Mouse (Mus musculus) CH12.LX (cell line): ENCODE data around the gene Mcrs1. TPM values are rescaled to one million over a fixed set of nuclear protein-coding genes. Genes with fewer than 3 reads are reported as not detected.

ENCODE experiments used
- DNase-seq: peaks from one replicate; pipeline ENCODE4 v3.0.0-alpha.2; 2013; ENCODE audit errors: extremely low read depth
- H3K27ac ChIP-seq: 2 replicates; pipeline ENCODE4 v1.5.1; 2012; ENCODE audit warnings: low read depth, mild to moderate bottlenecking, control low read depth, moderate library complexity; ENCODE audit not compliant: insufficient read depth
- H3K27me3 ChIP-seq: replicated peaks from 2 replicates; pipeline ENCODE3; 2012; ENCODE audit warnings: inconsistent platforms
- H3K36me3 ChIP-seq, 2 experiments: replicated peaks in 1 of 2; 2 replicates each; pipeline versions ENCODE3 to v1.6.1; 2012; ENCODE audit warnings: inconsistent platforms in 1 of 2, low read length in 1 of 2, mild to moderate bottlenecking in 1 of 2, mixed read lengths in 1 of 2, moderate library complexity in 1 of 2; ENCODE audit not compliant: control insufficient read depth in 1 of 2, insufficient read depth in 1 of 2
- H3K4me1 ChIP-seq, 2 experiments: 2 replicates each; pipeline ENCODE4 v1.6.1; 2012; ENCODE audit warnings: inconsistent platforms in 1 of 2, moderate library complexity in 1 of 2; ENCODE audit not compliant: insufficient read depth in 2 of 2, control insufficient read depth in 1 of 2
- H3K4me2 ChIP-seq: 2 replicates; pipeline ENCODE4 v1.6.1; 2012; ENCODE audit warnings: low read depth, mild to moderate bottlenecking, control low read depth; ENCODE audit not compliant: poor library complexity, insufficient read depth, severe bottlenecking
- H3K4me3 ChIP-seq, 3 experiments: fragments of 150-350 bp in 1 of 3; sonication (generic) in 1 of 3; replicated peaks in 1 of 3; 2 replicates each; pipeline versions ENCODE3 to v1.5.1; 2011 to 2012; ENCODE audit warnings: low read depth in 2 of 3, low read length in 2 of 3, mild to moderate bottlenecking in 2 of 3, moderate library complexity in 2 of 3, control low read depth in 1 of 3, improper control_type of control experiment in 1 of 3, inconsistent platforms in 1 of 3, mixed read lengths in 1 of 3; ENCODE audit not compliant: poor library complexity in 1 of 3
- H3K79me2 ChIP-seq: replicated peaks from 2 replicates; pipeline ENCODE4 v1.6.1; 2012; ENCODE audit warnings: mild to moderate bottlenecking, moderate library complexity; ENCODE audit not compliant: control insufficient read depth, poor library complexity, insufficient read depth, severe bottlenecking; ENCODE audit errors: extremely low read depth
- H3K9ac ChIP-seq: 2 replicates; pipeline ENCODE4 v1.6.1; 2012; ENCODE audit warnings: low read depth, mild to moderate bottlenecking, control low read depth, moderate library complexity; ENCODE audit not compliant: insufficient read depth
- H3K9me3 ChIP-seq: replicated peaks from 2 replicates; pipeline ENCODE3; 2012; ENCODE audit warnings: low read length, inconsistent platforms, mixed read lengths
- CHD1 ChIP-seq: IDR thresholded peaks from 2 replicates; pipeline ENCODE4 v1.6.1; 2012; ENCODE audit warnings: low read depth, low read length, improper control_type of control experiment, inconsistent platforms
- CHD2 ChIP-seq: IDR thresholded peaks from 2 replicates; pipeline ENCODE4 v1.6.1; 2011; ENCODE audit warnings: low read length, improper control_type of control experiment
- CTCF ChIP-seq, 2 experiments: IDR thresholded peaks in 1 of 2; conservative IDR thresholded peaks in 1 of 2; 2 replicates each; pipeline ENCODE4 v1.5.1; 2011 to 2012; ENCODE audit warnings: low read depth in 2 of 2, low read length in 2 of 2, improper control_type of control experiment in 1 of 2, inconsistent platforms in 1 of 2, mild to moderate bottlenecking in 1 of 2, moderate library complexity in 1 of 2
- EP300 ChIP-seq: IDR thresholded peaks from 2 replicates; pipeline ENCODE4 v1.6.1; 2011; ENCODE audit warnings: low read length, improper control_type of control experiment
- ETS1 ChIP-seq: conservative IDR thresholded peaks from 2 replicates; pipeline ENCODE4 v1.6.1; 2012; ENCODE audit warnings: low read depth, mild to moderate bottlenecking, inconsistent platforms, low read length, improper control_type of control experiment, moderate library complexity
- IRF4 ChIP-seq: IDR thresholded peaks from 2 replicates; pipeline ENCODE4 v1.6.1; 2014; ENCODE audit warnings: low read depth, mild to moderate bottlenecking, inconsistent platforms, low read length, improper control_type of control experiment
- JUN ChIP-seq: IDR thresholded peaks from 2 replicates; pipeline ENCODE4 v1.6.1; 2011; ENCODE audit warnings: low read depth, mild to moderate bottlenecking, low read length, improper control_type of control experiment, moderate library complexity; ENCODE audit not compliant: insufficient read depth
- MAX ChIP-seq: IDR thresholded peaks from 2 replicates; pipeline ENCODE4 v1.6.1; 2011; ENCODE audit warnings: low read length, improper control_type of control experiment
- MEF2A ChIP-seq: IDR thresholded peaks from 2 replicates; pipeline ENCODE4 v1.6.1; 2014; ENCODE audit warnings: low read depth, mild to moderate bottlenecking, inconsistent platforms, low read length, improper control_type of control experiment, borderline replicate concordance
- MXI1 ChIP-seq: IDR thresholded peaks from 2 replicates; pipeline ENCODE4 v1.6.1; 2011; ENCODE audit warnings: mild to moderate bottlenecking, low read depth, low read length, improper control_type of control experiment
- MYC ChIP-seq: IDR thresholded peaks from 2 replicates; pipeline ENCODE4 v1.6.1; 2011; ENCODE audit warnings: low read depth, mild to moderate bottlenecking, improper control_type of control experiment, low read length
- NELFE ChIP-seq: IDR thresholded peaks from 2 replicates; pipeline ENCODE4 v1.6.1; 2011; ENCODE audit warnings: low read depth, low read length, improper control_type of control experiment
- NRF1 ChIP-seq: IDR thresholded peaks from 2 replicates; pipeline ENCODE4 v1.6.1; 2014; ENCODE audit warnings: low read depth, mild to moderate bottlenecking, inconsistent platforms, low read length, improper control_type of control experiment, moderate library complexity
- PAX5 ChIP-seq: IDR thresholded peaks from 2 replicates; pipeline ENCODE4 v1.6.1; 2012; ENCODE audit warnings: low read length, inconsistent platforms, mixed read lengths
- POLR2A ChIP-seq: IDR thresholded peaks from 2 replicates; pipeline ENCODE4 v1.6.1; 2011; ENCODE audit warnings: low read depth, mild to moderate bottlenecking, improper control_type of control experiment, low read length
- POLR2AphosphoS2 ChIP-seq: IDR thresholded peaks from 2 replicates; pipeline ENCODE4 v1.6.1; 2011; ENCODE audit warnings: low read depth, low read length, improper control_type of control experiment
- RAD21 ChIP-seq: IDR thresholded peaks from 2 replicates; pipeline ENCODE4 v1.6.1; 2011; ENCODE audit warnings: low read depth, mild to moderate bottlenecking, low read length, improper control_type of control experiment, moderate library complexity
- SMC3 ChIP-seq: IDR thresholded peaks from 2 replicates; pipeline ENCODE4 v1.6.1; 2011; ENCODE audit warnings: low read depth, low read length, improper control_type of control experiment
- TCF12 ChIP-seq: IDR thresholded peaks from 2 replicates; pipeline ENCODE4 v1.6.1; 2014; ENCODE audit warnings: low read depth, mild to moderate bottlenecking, inconsistent platforms, low read length, improper control_type of control experiment
- UBTF ChIP-seq: IDR thresholded peaks from 2 replicates; pipeline ENCODE4 v1.6.1; 2012; ENCODE audit warnings: low read depth, mild to moderate bottlenecking, inconsistent platforms, low read length, improper control_type of control experiment, moderate library complexity
- USF1 ChIP-seq: IDR thresholded peaks from 2 replicates; pipeline ENCODE4 v1.6.1; 2014; ENCODE audit warnings: low read depth, mild to moderate bottlenecking, inconsistent platforms, low read length, improper control_type of control experiment
- ZC3H11A ChIP-seq: IDR thresholded peaks from 2 replicates; pipeline ENCODE4 v1.6.1; 2012; ENCODE audit warnings: low read depth, mild to moderate bottlenecking, inconsistent platforms, low read length, improper control_type of control experiment
- ZNF384 ChIP-seq: IDR thresholded peaks from 2 replicates; pipeline ENCODE4 v1.6.1; 2012; ENCODE audit warnings: low read depth, low read length, improper control_type of control experiment, inconsistent platforms
- dilution Hi-C: fragments of 300-500 bp; cut with MboI; formaldehyde crosslinking; loops from 2 replicates; pipeline ENCODE4 v1.14.3; 2020; ENCODE audit warnings: low sequenced_read_pairs; ENCODE audit not compliant: extremely low pct_unique_long_range_greater_than_20kb, extremely low pct_ligation_motif_present
- in situ Hi-C: fragments of 300-500 bp; cut with MboI; formaldehyde crosslinking; loops from 3 replicates; pipeline ENCODE4 v1.14.3; 2019; ENCODE audit warnings: low sequenced_read_pairs, low pct_ligation_motif_present, low pct_unique_long_range_greater_than_20kb, mixed read lengths
- polyA plus RNA-seq: library from polyadenylated mRNA; unstranded; fragments of >175 nt; gene quantifications from 2 replicates; pipeline ENCODE4 v1.2.1, GENCODE M21; 2012; ENCODE audit warnings: low read depth; ENCODE audit not compliant: insufficient read length
- total RNA-seq, 2 experiments: library from RNA; depleted of rRNA; stranded (reverse); fragments of 300-350 nt in 1 of 2; fragments of >200 nt in 1 of 2; gene quantifications; 2 replicates each; pipeline ENCODE4 v1.2.3; 2012 to 2014

Gene Mcrs1
- total and polyA plus RNA-seq, 3 experiments = 75.9 to 105 (median 85.1) TPM

- Histone ChIP-seq H3K27ac (no peak overlapping the region), H3K27me3 (peaks cover 19% of the 10 kb centered on the region), H3K36me3 (peaks cover 31 to 49% of the 10 kb centered on the region in 2 experiments), H3K4me3 (no peak overlapping the region), H3K9ac (no peak overlapping the region), H3K79me2 (no peaks in the 10 kb centered on the region), H3K4me2 (no peak overlapping the region), H3K9me3 (peaks cover 3% of the 10 kb centered on the region), H3K4me1 (no peaks in the 10 kb centered on the region)
- dilution Hi-C loops (no loop called here), in situ Hi-C loops (no loop called here)
- no peak for DNase-seq
- TF ChIP-seq NELFE (no peak), NRF1 (no peak), SMC3 (peak; percentile 45), CTCF (conservative IDR thresholded peaks at IDR 0.05 in 1 of 2, IDR thresholded peaks at IDR 0.05 in 1 of 2; ENCODE audit: low read depth in 2 of 2, low read length in 2 of 2) (peak in 1 of 2 experiments; percentile 64; a peak in 2 of 4 replicates), RAD21 (peak; percentile 59), IRF4 (no peak)
Measured at GRCm38 (mm10) chr15:99240129-99240528, 11.6 kb downstream of the Mcrs1 start.

GRCm38 (mm10) chr15:99238006-99238405 is 13.8 kb downstream of the Mcrs1 start:
- no peak overlapping the region for H3K4me2 ChIP-seq
- peaks cover 0 to 6% of the 10 kb centered on the region in 2 experiments; a peak in 2 of 4 replicates for H3K4me1 ChIP-seq
- H3K4me3 ChIP-seq = no peak overlapping the region
- H3K79me2 ChIP-seq = no peaks in the 10 kb centered on the region
- peaks cover 11 to 29% of the 10 kb centered on the region in 2 experiments for H3K36me3 ChIP-seq
- dilution Hi-C loops = no loop called here
- no peak overlapping the region for H3K27ac ChIP-seq
- no peak for DNase-seq
- TF ChIP-seq TCF12 (no peak), ETS1 (no peak), POLR2A (no peak), CHD1 (no peak), JUN (no peak), UBTF (no peak), NRF1 (no peak), SMC3 (no peak), POLR2AphosphoS2 (no peak), MEF2A (no peak), PAX5 (no peak), CTCF (conservative IDR thresholded peaks at IDR 0.05 in 1 of 2, IDR thresholded peaks at IDR 0.05 in 1 of 2; ENCODE audit: low read depth in 2 of 2, low read length in 2 of 2) (no peak), ZNF384 (no peak), MXI1 (no peak), USF1 (no peak), MAX (no peak), CHD2 (no peak), EP300 (no peak), MYC (no peak), ZC3H11A (no peak)
- TF ChIP-seq, all 38 proteins: peak for 0
- in situ Hi-C loops = no loop called here
- Histone ChIP-seq H3K9ac (no peak overlapping the region), H3K9me3 (peaks cover 3% of the 10 kb centered on the region), H3K27me3 (peaks cover 39% of the 10 kb centered on the region)
